ENCODE assay signal across 9 mouse cellular contexts in the genomic region with DNA sequence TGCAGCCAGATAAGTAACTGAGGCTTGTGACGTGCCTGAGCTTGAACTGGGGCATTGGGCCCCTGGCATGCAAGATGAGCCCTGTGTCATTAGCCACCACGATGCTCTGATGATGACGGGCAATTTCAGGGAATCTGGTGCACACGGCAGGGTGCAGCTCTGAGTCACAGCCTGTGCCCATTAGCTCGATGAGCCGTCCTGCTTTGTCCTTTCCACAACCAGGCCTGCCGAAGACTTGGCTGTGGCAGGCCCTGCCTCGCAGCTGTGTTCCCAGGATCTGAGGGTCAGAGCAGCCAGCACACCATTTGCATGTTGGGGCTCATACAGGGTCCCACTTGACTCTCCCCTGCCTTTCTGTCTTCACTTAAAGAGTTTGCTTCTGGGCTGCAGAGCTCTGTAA. TPM values are rescaled to one million over a fixed set of nuclear protein-coding genes. Genes with fewer than 3 reads are reported as not detected.
DNase-seq lines count a peak whose midpoint lies in the region; ATAC-seq and TF ChIP-seq lines count a peak whose summit lies in the region.
"Had no signal": no experiment of that assay in that cellular context is flagged by ENCODE, and none has a peak within 500 bp of the region (broad histone marks: within the 10 kb centered on the region; RNA-seq: fewer than 3 reads in every experiment).

No protein-coding gene starts in this region.

- no peak overlapping the region for H3K4me3 ChIP-seq in cerebellum, adult 2 months (replicated peaks; ENCODE audit: insufficient read depth, low read depth, low read length)
- H3K4me3 ChIP-seq in hindbrain, embryonic 16.5 days (ENCODE audit: low read length) = no peak overlapping the region
- H3K4me3 ChIP-seq: embryonic facial prominence, embryonic 13.5 days; heart, embryonic 15.5 days had no signal

- WGBS in cerebellum, adult 2 months = 7% methylated on average over 8 of the region's 8 CpGs
- WGBS in hindbrain, embryonic 16.5 days = 43% methylated on average over 8 of the region's 8 CpGs

- DNase-seq in right cerebral cortex, postnatal 25 days = peak; percentile 26
- DNase-seq in right cerebral cortex, adult 2 months (ENCODE audit: low spot score in 2 of 2) = no peak
- peak; percentile 85 to 92 for DNase-seq in cerebellum, adult 2 months
- no peak for DNase-seq in lung, postnatal 14 days
- DNase-seq in kidney, adult 11 months = no peak
- DNase-seq in kidney, adult 8-10 months = no peak

- no peak overlapping the region for H3K9ac ChIP-seq in hindbrain, embryonic 16.5 days (ENCODE audit: low read depth, low read length)
- H3K9ac ChIP-seq: embryonic facial prominence, embryonic 13.5 days; heart, embryonic 15.5 days had no signal

- no peaks in the 10 kb centered on the region for H3K27me3 ChIP-seq in cerebellum, adult 2 months (ENCODE audit: control insufficient read depth, insufficient read depth, low read length)
- no peaks in the 10 kb centered on the region for H3K27me3 ChIP-seq in hindbrain, embryonic 16.5 days (replicated peaks; ENCODE audit: control insufficient read depth, insufficient read depth, low read length)
- H3K27me3 ChIP-seq: embryonic facial prominence, embryonic 13.5 days; heart, embryonic 15.5 days had no signal

- peaks cover 52% of the 10 kb centered on the region for H3K4me1 ChIP-seq in cerebellum, adult 2 months (ENCODE audit: control insufficient read depth, insufficient read depth, low read length)
- H3K4me1 ChIP-seq in hindbrain, embryonic 16.5 days (ENCODE audit: control insufficient read depth, insufficient read depth, low read depth, low read length) = peaks cover 21% of the 10 kb centered on the region
- H3K4me1 ChIP-seq: embryonic facial prominence, embryonic 13.5 days had no signal

- ATAC-seq in hindbrain, embryonic 16.5 days = peak; percentile 38

- peak overlapping the region; percentile 81 for H3K27ac ChIP-seq in cerebellum, adult 2 months (ENCODE audit: insufficient read depth, low read length)
- peak overlapping the region; percentile 72 for H3K27ac ChIP-seq in hindbrain, embryonic 16.5 days (ENCODE audit: low read depth, low read length)
- H3K27ac ChIP-seq: embryonic facial prominence, embryonic 13.5 days; heart, embryonic 15.5 days had no signal

- H3K36me3 ChIP-seq in hindbrain, embryonic 16.5 days (ENCODE audit: control insufficient read depth, insufficient read depth, low read length) = peaks cover 11% of the 10 kb centered on the region

- H3K4me2 ChIP-seq in hindbrain, embryonic 16.5 days (ENCODE audit: low read length) = no peak overlapping the region
- H3K4me2 ChIP-seq: embryonic facial prominence, embryonic 13.5 days; heart, embryonic 15.5 days had no signal

- no peaks in the 10 kb centered on the region for H3K9me3 ChIP-seq in hindbrain, embryonic 16.5 days (ENCODE audit: control insufficient read depth, low read length)
- H3K9me3 ChIP-seq: embryonic facial prominence, embryonic 13.5 days; heart, embryonic 15.5 days had no signal

- TF ChIP-seq CTCF in cerebellum, adult 2 months (IDR thresholded peaks at IDR 0.05; ENCODE audit: borderline replicate concordance, insufficient read depth, low read depth, low read length) = no peak

- TF ChIP-seq POLR2A in cerebellum, adult 2 months (IDR thresholded peaks at IDR 0.05; ENCODE audit: borderline replicate concordance, insufficient read depth, low read length) = peak; percentile 45; the same call in 1 of the 2 replicates

RNA-seq across cellular contexts. Expression of gene Kdm4b, which starts 34.6 kb away (rescaled TPM):
- 45.8 and 50.9 TPM in 2 replicates for polyA plus RNA-seq in cerebellum, adult 2 months (2012; rRNA removed)
- 53.5 and 70.3 TPM in 2 replicates for polyA plus RNA-seq in hindbrain, embryonic 16.5 days (2015; fragmentation: Nextera tagmentation; extraction: Ambion mirVana)

RNA-seq across cellular contexts. Expression of gene Uhrf1, which starts 57.3 kb away (rescaled TPM):
- polyA plus RNA-seq in cerebellum, adult 2 months (2012; rRNA removed) = 0.65 and 0.71 TPM in 2 replicates
- polyA plus RNA-seq in hindbrain, embryonic 16.5 days (2015; fragmentation: Nextera tagmentation; extraction: Ambion mirVana) = 23.3 and 28.2 TPM in 2 replicates

Comparison
In these comparisons a context has a peak if more than half of its experiments do, and no peak if none do; other contexts are left out.
1. DNase-seq: peak in right cerebral cortex, postnatal 25 days (single experiment) and cerebellum, adult 2 months (2 of 2); none in right cerebral cortex, adult 2 months (0 of 2), lung, postnatal 14 days (single experiment), kidney, adult 11 months (single experiment) and kidney, adult 8-10 months (0 of 2).
2. RNA of gene Uhrf1, which starts 57.3 kb away (polyA plus RNA-seq): 23.3 to 28.2 TPM in hindbrain, embryonic 16.5 days; 0.65 to 0.71 TPM in cerebellum, adult 2 months; every median in the first group is over 10 times any median in the second.